Mouse (Mus musculus): ENCODE data around the gene Hist1h3f.

Gene Hist1h3f

DNA sequence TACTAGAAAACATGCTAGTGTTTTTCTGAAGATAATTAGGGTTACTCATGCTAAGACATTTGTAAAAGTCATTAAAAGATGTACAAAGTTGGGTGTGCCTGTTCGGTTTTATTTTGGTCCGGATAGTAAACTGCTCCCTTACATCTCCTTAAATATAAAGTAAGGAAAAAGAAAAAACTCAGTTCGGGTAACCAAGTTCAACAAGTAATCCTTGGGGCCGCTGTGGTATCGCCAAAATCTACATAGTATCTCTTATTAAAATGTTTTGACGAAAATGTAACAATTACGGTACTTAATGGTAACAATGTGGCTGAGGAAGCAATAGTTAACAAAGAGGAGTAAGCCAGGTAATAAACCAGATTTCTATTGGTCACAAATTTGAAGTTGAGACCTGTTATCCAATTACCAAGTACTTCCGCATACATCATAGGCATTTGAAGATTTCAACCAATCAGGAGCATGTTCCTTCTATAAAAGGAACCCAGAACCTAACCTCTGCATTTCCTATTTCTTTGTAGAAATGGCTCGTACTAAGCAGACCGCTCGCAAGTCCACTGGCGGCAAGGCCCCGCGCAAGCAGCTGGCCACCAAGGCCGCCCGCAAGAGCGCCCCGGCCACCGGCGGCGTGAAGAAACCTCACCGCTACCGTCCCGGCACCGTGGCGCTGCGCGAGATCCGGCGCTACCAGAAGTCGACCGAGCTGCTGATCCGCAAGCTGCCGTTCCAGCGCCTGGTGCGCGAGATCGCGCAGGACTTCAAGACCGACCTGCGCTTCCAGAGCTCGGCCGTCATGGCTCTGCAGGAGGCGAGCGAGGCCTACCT, at the start of gene Hist1h3f:
TSS of gene Hist1h3f (plus strand) at position 88 of the 822 bp plus-strand sequence.
- in situ Hi-C loops (cut with MboI; ENCODE audit: low pct_unique_long_range_greater_than_20kb in 1 of 2, low sequenced_read_pairs in 2 of 2, unreplicated experiment in 1 of 2) = no loop called here

DNA sequence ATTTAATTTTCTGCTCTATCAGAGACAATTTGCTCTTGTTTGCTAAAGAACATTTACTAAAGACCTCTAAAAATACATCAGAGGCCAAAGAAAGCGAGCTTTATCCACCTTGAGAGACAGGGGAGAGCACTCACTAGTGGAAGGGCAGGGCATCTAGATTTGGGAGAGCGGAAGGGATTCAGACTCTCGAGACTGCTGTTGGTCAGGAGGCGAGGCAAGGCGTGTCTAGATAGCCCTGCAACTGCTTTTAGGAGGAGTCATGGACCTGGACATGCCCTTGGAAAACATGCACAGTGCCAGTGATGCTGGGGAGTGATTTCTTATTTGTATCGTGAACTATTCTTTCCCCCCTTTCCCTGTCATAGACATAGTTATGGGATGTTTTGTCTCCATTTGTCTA, 48.3 kb upstream of the Hist1h3f start:
- in situ Hi-C loops (cut with MboI; ENCODE audit: low pct_unique_long_range_greater_than_20kb in 1 of 2, low sequenced_read_pairs in 2 of 2, unreplicated experiment in 1 of 2) = no loop called here

DNA sequence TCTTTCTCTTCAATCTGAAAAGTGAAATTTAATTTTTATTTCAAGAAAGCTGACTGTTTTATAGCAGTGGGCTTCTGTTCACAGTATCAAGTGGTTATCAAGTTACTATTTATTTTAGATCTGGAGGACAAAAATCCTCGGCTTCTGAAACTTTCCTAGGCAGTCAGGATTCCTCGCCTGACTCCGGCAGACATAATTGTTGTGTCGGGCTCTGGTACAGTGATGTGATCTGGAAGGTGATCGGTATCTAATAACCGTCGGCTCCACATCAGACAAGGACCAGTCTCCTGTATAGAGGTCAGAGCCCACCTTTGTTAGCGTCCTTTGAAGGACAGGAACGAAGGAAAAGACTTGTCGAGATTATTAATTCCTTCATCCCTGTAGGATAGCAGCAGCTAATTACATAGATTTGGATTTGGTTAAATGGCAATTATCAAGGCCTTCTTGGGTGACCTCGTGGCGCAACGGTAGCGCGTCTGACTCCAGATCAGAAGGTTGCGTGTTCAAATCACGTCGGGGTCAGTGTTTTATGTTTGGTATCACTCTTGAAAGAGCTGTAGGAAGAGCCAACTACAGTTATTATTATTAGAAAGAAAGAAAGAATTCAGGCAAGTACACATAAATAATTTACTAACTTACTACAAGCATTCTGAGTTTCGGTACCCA, 46.1 kb upstream of the Hist1h3f start:
- in situ Hi-C loops (cut with MboI; ENCODE audit: low pct_unique_long_range_greater_than_20kb in 1 of 2, low sequenced_read_pairs in 2 of 2, unreplicated experiment in 1 of 2) = no loop called here

DNA sequence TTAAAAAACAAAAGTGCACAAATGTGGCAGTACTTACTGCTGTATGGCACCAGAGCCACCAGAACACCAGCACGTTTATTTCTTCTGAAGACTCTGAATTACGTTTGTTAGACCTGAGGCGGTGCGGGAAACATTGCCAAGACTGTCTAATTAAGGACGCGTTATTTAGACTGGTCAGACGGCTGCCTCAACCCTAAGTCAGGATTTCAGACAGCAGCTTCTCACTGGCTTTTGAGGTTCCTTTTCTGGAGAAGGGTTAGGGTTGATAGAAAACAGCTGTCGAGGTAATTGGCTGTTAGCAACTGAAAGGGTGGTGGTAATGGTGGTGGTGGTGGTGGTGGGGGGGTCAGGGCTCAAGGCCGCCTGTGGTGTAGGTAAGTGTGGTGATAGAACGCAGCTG, 45.2 kb upstream of the Hist1h3f start:
- in situ Hi-C loops (cut with MboI; ENCODE audit: low pct_unique_long_range_greater_than_20kb in 1 of 2, low sequenced_read_pairs in 2 of 2, unreplicated experiment in 1 of 2) = no loop called here

DNA sequence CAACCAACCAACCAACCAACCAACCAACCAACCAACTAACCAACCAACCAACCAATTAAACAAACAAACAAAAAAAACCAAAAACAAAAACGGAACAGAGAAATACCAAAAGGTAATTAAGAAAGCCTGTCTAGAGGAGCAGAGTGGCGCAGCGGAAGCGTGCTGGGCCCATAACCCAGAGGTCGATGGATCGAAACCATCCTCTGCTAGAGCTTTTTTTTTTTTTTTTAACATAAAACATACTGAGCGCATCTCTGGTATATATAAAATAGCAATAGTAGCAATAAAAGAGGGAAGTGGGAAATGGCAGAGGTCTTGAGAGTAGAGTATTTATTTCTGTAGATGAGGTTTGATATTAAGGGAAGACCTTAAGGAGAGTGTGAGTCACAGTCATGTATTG, 43.9 kb upstream of the Hist1h3f start:
- in situ Hi-C loops (cut with MboI; ENCODE audit: low pct_unique_long_range_greater_than_20kb in 1 of 2, low sequenced_read_pairs in 2 of 2, unreplicated experiment in 1 of 2) = loop anchor here (10.0 to 25.0 kb wide), 3 partner anchors 45 to 1575 kb away; partner anchors contain the start of genes Hist1h2ag (in 1 of the 2), Hist1h2ah (in 1 of the 2), Hist1h2bj (in 1 of the 2) and Hist1h2bk (in 1 of the 2)

DNA sequence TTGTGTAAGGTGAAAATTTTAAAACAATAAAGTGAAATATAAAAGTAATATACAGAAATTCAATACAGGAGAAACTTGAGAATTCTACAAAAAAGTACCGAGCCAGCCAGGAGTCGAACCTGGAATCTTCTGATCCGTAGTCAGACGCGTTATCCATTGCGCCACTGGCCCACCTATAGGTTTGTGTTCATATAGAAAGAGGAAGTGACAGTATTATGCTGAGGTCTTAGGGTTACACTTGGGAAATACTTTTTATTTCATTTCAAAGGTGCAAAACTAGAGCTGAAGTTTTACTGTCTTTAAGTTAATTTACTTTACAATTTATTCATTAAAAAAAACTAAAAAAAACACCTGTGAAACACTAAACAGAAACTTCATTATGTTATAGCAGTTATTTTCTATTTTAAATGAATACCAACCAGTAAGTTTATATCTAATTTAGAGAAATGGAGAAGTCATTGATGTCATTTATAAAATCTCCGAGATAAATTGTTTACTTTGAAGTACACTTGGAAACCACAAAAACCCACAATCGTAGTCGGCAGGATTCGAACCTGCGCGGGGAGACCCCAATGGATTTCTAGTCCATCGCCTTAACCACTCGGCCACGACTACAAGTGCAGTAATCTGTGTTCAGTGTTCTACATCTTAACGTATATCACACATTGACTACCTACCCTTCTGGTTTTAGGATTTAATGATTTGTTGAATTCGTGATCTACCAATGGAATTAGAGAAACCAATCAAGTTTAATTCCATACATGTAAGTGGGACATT, 43.2 kb upstream of the Hist1h3f start:
- in situ Hi-C loops (cut with MboI; ENCODE audit: low pct_unique_long_range_greater_than_20kb in 1 of 2, low sequenced_read_pairs in 2 of 2, unreplicated experiment in 1 of 2) = loop anchor here (10.0 to 25.0 kb wide), 3 partner anchors 46 to 1576 kb away; partner anchors contain the start of genes Hist1h2ag (in 1 of the 2), Hist1h2ah (in 1 of the 2), Hist1h2bj (in 1 of the 2) and Hist1h2bk (in 1 of the 2)

DNA sequence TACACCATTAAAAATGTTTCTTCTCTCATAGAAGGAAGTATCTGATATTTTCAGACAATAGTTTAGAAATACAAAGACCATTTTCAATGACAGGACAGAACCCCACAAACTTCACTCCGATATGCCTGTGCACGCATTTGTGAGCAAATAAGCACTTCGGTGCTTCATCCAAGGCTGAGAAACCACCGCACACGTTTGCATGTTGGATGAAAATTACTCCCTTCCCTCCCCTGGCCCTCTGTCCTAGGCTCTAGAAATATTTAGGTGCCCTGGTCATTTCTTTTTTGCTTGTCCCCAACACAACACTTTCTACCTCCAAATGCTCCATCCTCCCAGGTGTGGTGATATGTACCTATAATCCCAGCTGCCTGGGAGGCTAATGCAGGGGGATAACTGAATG, 42.3 kb upstream of the Hist1h3f start:
- in situ Hi-C loops (cut with MboI; ENCODE audit: low pct_unique_long_range_greater_than_20kb in 1 of 2, low sequenced_read_pairs in 2 of 2, unreplicated experiment in 1 of 2) = loop anchor here (10.0 to 25.0 kb wide), 3 partner anchors 47 to 1577 kb away; partner anchors contain the start of genes Hist1h2ag (in 1 of the 2), Hist1h2ah (in 1 of the 2), Hist1h2bj (in 1 of the 2) and Hist1h2bk (in 1 of the 2)

DNA sequence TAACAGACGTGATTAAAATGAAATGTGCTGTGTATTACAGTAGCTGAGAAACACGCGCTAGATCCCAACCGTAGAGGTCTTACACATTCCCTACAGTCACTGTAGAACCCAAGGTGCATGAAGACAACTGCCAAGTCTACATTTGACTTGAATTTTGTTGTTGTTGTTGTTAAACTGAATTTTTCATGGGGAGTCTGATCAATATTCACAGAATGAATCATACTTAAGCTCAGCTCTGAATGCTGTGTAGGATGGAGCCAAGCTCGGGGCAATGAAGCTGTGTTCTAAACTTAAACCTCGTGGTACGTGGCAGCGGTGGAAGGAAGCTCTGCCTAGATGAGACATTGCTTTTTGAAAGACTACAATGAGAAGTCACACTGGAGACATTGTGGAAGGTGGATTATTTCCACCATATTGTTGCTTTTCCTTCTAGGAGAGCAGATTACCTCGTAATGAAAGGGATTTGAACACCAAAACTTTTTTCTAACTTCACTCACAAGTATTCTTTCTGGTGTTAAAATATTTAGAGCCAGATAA, 41.8 kb upstream of the Hist1h3f start:
- in situ Hi-C loops (cut with MboI; ENCODE audit: low pct_unique_long_range_greater_than_20kb in 1 of 2, low sequenced_read_pairs in 2 of 2, unreplicated experiment in 1 of 2) = loop anchor here (10.0 to 25.0 kb wide), 3 partner anchors 47 to 1577 kb away; partner anchors contain the start of genes Hist1h2ag (in 1 of the 2), Hist1h2ah (in 1 of the 2), Hist1h2bj (in 1 of the 2) and Hist1h2bk (in 1 of the 2)

DNA sequence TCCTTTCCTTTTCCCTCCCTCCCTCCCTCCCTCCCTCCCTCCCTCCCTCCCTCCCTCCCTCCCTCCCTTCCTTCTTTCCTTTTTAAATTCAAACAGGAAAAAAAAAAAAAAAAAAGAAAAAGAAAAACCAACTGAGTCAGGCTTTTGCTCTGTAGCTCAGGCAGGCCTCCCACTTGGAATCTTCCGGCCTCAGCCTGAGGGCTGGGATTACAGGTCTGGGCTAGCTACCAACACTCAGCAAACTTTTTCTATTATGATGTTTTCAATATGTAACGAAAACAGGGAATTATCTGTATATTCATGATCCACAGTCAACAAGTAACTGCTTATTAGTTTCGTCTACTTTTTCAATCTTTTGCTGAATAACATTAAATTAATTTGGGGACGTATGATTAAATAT, 40.9 kb upstream of the Hist1h3f start:
- in situ Hi-C loops (cut with MboI; ENCODE audit: low pct_unique_long_range_greater_than_20kb in 1 of 2, low sequenced_read_pairs in 2 of 2, unreplicated experiment in 1 of 2) = loop anchor here (10.0 to 25.0 kb wide), 3 partner anchors 48 to 1578 kb away; partner anchors contain the start of genes Hist1h2ag (in 1 of the 2), Hist1h2ah (in 1 of the 2), Hist1h2bj (in 1 of the 2) and Hist1h2bk (in 1 of the 2)

DNA sequence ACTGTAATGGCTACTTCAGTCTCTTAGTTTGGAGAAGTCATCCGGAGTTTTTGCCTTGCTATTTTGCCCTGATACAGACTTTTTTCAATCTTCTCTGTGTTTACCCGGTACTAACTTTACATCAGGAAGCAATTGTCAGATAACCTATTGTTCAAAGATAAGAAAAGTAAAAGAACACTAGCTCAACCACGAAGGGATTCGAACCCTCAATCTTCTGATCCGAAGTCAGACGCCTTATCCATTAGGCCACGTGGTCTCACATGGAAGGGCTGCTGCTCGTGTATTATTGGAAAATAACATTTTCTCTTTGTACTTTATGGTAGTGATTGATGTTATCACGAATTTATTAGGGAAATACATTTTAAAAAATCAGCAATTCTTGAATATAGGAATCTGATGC, 40.1 kb upstream of the Hist1h3f start:
- in situ Hi-C loops (cut with MboI; ENCODE audit: low pct_unique_long_range_greater_than_20kb in 1 of 2, low sequenced_read_pairs in 2 of 2, unreplicated experiment in 1 of 2) = loop anchor here (10.0 to 25.0 kb wide), 3 partner anchors 49 to 1579 kb away; partner anchors contain the start of genes Hist1h2ag (in 1 of the 2), Hist1h2ah (in 1 of the 2), Hist1h2bj (in 1 of the 2) and Hist1h2bk (in 1 of the 2)

DNA sequence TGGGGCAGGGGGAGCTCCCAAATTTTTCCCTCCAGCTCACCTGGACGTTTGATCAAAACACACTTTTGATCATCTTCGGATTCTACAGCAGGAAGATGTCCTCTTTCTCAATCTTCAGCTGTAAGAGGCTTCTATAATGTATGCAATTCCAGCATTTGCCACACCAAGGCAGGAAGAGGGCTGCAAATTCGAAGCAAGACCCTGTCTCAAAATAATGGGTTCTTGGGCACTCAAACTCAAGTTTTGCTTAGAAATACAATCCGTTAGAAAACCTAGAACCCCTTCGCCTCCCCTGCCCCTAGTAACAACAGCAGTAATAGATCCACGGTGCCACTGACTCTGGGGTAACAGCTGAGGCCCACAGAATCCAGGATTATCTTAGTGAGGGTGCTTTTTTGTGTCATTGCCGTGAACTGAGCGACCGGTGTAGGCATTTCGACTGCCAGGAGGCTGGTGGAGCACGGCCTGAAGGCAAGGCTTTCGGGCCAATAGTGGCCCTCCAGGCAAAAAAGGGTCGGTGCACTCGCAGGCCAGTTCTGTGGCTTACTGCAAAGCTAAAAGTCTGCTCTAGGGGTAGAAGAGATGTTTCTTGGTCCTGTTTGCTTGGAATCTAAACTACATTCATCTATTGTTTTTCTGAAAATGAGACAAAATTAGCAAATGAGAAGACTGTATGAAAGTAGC, 38.0 kb upstream of the Hist1h3f start:
- in situ Hi-C loops (cut with MboI; ENCODE audit: low pct_unique_long_range_greater_than_20kb in 1 of 2, low sequenced_read_pairs in 2 of 2, unreplicated experiment in 1 of 2) = loop anchor here (10.0 to 25.0 kb wide), 3 partner anchors 51 to 1581 kb away; partner anchors contain the start of genes Hist1h2ag (in 1 of the 2), Hist1h2ah (in 1 of the 2), Hist1h2bj (in 1 of the 2) and Hist1h2bk (in 1 of the 2)

DNA sequence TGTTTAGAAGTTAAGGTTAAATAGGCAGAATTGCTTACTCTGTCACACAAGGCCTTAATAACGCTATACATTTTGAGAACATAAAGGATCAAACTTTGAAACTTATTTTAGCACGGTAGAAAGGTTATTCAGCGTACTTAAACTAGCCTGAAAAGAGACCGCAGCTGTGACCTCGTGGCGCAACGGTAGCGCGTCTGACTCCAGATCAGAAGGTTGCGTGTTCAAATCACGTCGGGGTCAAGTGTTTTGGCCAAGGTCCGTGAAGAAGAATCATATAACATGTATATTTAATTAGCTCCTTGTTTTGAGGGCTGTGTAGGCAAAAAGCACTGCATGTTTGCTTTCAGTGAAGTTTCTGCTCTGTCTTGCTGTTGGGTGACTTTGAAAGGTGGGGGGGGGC, 37.5 kb upstream of the Hist1h3f start:
- in situ Hi-C loops (cut with MboI; ENCODE audit: low pct_unique_long_range_greater_than_20kb in 1 of 2, low sequenced_read_pairs in 2 of 2, unreplicated experiment in 1 of 2) = loop anchor here (10.0 to 25.0 kb wide), 3 partner anchors 52 to 1582 kb away; partner anchors contain the start of genes Hist1h2ag (in 1 of the 2), Hist1h2ah (in 1 of the 2), Hist1h2bj (in 1 of the 2) and Hist1h2bk (in 1 of the 2)

DNA sequence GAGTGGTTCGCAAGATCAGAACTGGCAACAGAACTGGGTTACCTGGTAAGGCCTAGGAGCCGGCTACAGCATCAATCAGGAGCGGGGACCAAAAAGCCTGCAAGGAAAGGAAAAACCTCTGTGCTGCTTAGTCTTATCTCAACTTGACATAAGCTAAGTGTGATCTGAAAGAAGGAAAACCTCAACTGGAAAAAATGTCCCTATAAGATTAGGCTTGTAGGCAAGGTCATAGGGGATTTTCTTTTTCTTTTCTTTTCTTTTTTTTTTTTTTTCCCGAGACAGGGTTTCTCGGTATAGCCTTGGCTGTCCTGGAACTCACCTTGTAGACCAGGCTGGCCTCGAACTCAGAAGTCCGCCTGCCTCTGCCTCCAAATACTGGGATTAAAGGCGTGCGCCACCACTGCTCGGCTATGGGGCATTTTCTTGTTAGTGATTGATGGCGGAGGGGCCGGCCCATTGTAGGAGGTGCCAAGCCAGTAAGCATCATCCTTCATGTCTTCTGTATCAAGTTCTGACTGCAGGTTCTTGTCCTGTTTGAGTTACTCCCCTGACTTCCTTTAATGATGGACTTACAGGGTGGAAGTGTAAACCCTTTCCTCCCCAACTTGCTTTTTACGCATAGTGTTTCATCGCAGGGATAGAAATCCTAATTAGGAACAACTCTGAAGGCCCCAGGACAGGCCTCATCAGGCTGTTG, 36.9 kb upstream of the Hist1h3f start:
- in situ Hi-C loops (cut with MboI; ENCODE audit: low pct_unique_long_range_greater_than_20kb in 1 of 2, low sequenced_read_pairs in 2 of 2, unreplicated experiment in 1 of 2) = loop anchor here (10.0 to 25.0 kb wide), 3 partner anchors 52 to 1582 kb away; partner anchors contain the start of genes Hist1h2ag (in 1 of the 2), Hist1h2ah (in 1 of the 2), Hist1h2bj (in 1 of the 2) and Hist1h2bk (in 1 of the 2)

DNA sequence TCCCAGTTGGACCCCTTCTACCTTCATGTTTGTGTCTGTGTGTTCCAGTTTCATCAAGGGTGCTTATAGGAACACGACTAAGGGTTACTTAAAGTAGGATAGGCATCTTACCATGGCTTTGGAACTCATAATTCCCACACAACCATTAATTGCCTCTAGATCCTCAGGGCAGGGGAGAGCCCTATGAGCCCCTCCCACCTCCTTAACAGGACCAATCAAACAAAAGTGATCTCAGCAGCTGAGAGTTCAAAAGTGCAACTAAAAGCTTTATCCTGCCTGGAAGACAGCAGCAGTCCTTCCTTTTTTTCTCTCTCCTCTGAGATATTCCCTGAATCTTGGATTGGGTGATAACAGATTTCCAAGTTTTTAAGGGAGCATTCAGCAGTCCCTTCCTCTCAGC, 33.7 kb upstream of the Hist1h3f start:
- in situ Hi-C loops (cut with MboI; ENCODE audit: low pct_unique_long_range_greater_than_20kb in 1 of 2, low sequenced_read_pairs in 2 of 2, unreplicated experiment in 1 of 2) = loop anchor here (10.0 to 25.0 kb wide), 2 partner anchors 205 to 1473 kb away; partner anchors contain the start of genes Hist1h2ag (in 1 of the 2), Hist1h2ah (in 1 of the 2), Hist1h2bj (in 1 of the 2) and Hist1h2bk (in 1 of the 2)

DNA sequence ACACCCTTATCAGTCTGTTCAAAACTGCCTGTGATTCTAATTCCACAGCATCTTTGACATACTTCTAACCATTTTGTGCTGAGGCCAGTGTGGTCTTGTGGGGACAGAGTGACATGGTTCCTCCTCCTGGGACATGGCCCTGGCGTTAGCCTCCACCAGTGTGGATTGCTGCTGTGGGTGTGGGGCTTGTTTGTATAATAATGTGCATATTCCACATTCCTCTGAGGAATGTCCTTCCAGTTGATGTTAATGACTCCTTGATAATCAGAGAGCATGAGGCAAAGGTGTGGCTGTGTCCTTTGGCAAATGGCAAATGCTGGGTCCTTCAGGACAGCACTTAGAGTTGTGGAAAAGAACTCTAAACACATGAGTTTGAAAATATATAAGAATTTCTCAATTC, 30.3 kb upstream of the Hist1h3f start:
- in situ Hi-C loops (cut with MboI; ENCODE audit: low pct_unique_long_range_greater_than_20kb in 1 of 2, low sequenced_read_pairs in 2 of 2, unreplicated experiment in 1 of 2) = loop anchor here (10.0 to 25.0 kb wide), 2 partner anchors 209 to 1476 kb away; partner anchors contain the start of genes Hist1h2ag (in 1 of the 2), Hist1h2ah (in 1 of the 2), Hist1h2bj (in 1 of the 2) and Hist1h2bk (in 1 of the 2)

DNA sequence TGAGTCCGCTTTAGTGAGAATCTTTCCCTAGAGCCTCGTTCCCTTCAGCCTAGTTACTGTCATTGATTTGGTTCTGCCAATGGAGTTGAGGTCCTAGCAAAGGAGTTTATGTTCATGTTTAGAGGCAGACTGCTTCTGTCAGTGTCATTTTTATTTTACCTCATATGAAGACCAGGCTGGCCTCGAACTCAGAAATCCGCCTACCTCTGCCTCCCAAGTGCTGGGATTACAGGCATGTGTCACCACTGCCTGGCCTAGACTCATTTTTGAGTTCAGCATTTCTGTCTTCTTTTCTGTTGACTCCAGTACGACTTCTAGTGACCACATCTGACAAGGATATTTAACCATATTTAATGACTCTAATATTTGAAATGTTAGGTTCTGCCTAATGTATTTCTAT, 28.6 kb upstream of the Hist1h3f start:
- in situ Hi-C loops (cut with MboI; ENCODE audit: low pct_unique_long_range_greater_than_20kb in 1 of 2, low sequenced_read_pairs in 2 of 2, unreplicated experiment in 1 of 2) = loop anchor here (5.0 to 25.0 kb wide), 3 partner anchors 88 to 1478 kb away; partner anchors contain the start of genes Hist1h2ag (in 1 of the 2), Hist1h2ah (in 1 of the 2), Hist1h2bj (in 1 of the 2) and Hist1h2bk (in 1 of the 2)

All from mouse embryonic stem cell (cell line).